Mouse (Mus musculus): ENCODE data around the gene Xirp1. TPM values are rescaled to one million over a fixed set of nuclear protein-coding genes. Genes with fewer than 3 reads are reported as not detected.

The Xirp1 gene
- 2.6 and 3.6 TPM in 2 replicates for polyA plus RNA-seq (2015; fragmentation: Nextera tagmentation; extraction: Ambion mirVana)

- Histone ChIP-seq H3K4me2 (replicated peaks) (no peak within 1 kb of the TSS), H3K36me3 (no peaks in the 10 kb centered on the region), H3K4me1 (peaks cover 15% of the 10 kb centered on the region), H3K9ac (no peak within 1 kb of the TSS), H3K4me3 (replicated peaks) (no peak within 1 kb of the TSS; the same call in 1 of the 2 replicates), H3K27me3 (no peaks in the 10 kb centered on the region), H3K9me3 (replicated peaks) (no peaks in the 10 kb centered on the region), H3K27ac (replicated peaks) (no peak within 1 kb of the TSS)
- ATAC-seq (ENCODE audit: insufficient number of reproducible peaks, low FRiP score, low TSS enrichment, low read depth): no peak
- 83% methylated on average over 18 of the region's 18 CpGs for WGBS
Measured at GRCm38 (mm10) chr9:120023086-120023811, at the start of gene Xirp1. Xirp1 (minus strand) TSS chr9:120023598.

GRCm38 (mm10) chr9:120073169-120073568 is 49.8 kb upstream of the Xirp1 start:
- Histone ChIP-seq H3K27me3 (no peaks in the 10 kb centered on the region), H3K4me1 (no peaks in the 10 kb centered on the region), H3K36me3 (no peaks in the 10 kb centered on the region), H3K9ac (no peak overlapping the region), H3K9me3 (replicated peaks) (no peaks in the 10 kb centered on the region), H3K4me2 (replicated peaks) (no peak overlapping the region), H3K27ac (replicated peaks) (no peak overlapping the region), H3K4me3 (replicated peaks) (no peak overlapping the region)
- no peak for ATAC-seq (ENCODE audit: insufficient number of reproducible peaks, low FRiP score, low TSS enrichment, low read depth)
- 25% methylated on average over 3 of the region's 3 CpGs for WGBS

- 62% methylated on average over 2 of the region's 2 CpGs for WGBS
- ATAC-seq (ENCODE audit: insufficient number of reproducible peaks, low FRiP score, low TSS enrichment, low read depth): no peak
- H3K9ac ChIP-seq: no peak overlapping the region
Measured at GRCm38 (mm10) chr9:120071251-120071650, 47.9 kb upstream of the Xirp1 start.

GRCm38 (mm10) chr9:120069779-120070178 is 46.4 kb upstream of the Xirp1 start, which contains the start of gene Cx3cr1:
Cx3cr1 (minus strand) TSS chr9:120069879.
- Histone ChIP-seq H3K27me3 (no peaks in the 10 kb centered on the region), H3K4me3 (replicated peaks) (no peak within 1 kb of the TSS), H3K4me2 (replicated peaks) (no peak within 1 kb of the TSS), H3K36me3 (no peaks in the 10 kb centered on the region), H3K9ac (no peak within 1 kb of the TSS), H3K27ac (replicated peaks) (no peak within 1 kb of the TSS), H3K4me1 (no peaks in the 10 kb centered on the region), H3K9me3 (replicated peaks) (no peaks in the 10 kb centered on the region)
- 76% methylated on average over 11 of the region's 11 CpGs for WGBS
- no peak for ATAC-seq (ENCODE audit: insufficient number of reproducible peaks, low FRiP score, low TSS enrichment, low read depth)

More at GRCm38 (mm10) chr9:120071251-120071650, 47.9 kb upstream of the Xirp1 start:
- H3K27ac ChIP-seq (replicated peaks): no peak overlapping the region
- H3K9me3 ChIP-seq (replicated peaks): no peaks in the 10 kb centered on the region
- no peak overlapping the region for H3K4me2 ChIP-seq (replicated peaks)
- no peak overlapping the region for H3K4me3 ChIP-seq (replicated peaks)
- no peaks in the 10 kb centered on the region for H3K4me1 ChIP-seq
- no peaks in the 10 kb centered on the region for H3K27me3 ChIP-seq
- H3K36me3 ChIP-seq: no peaks in the 10 kb centered on the region

GRCm38 (mm10) chr9:120068047-120068446 is 44.6 kb upstream of the Xirp1 start:
- H3K27me3 ChIP-seq: no peaks in the 10 kb centered on the region
- WGBS: 48% methylated on average over 10 of the region's 10 CpGs
- H3K4me2 ChIP-seq (replicated peaks): no peak overlapping the region
- H3K9ac ChIP-seq: no peak overlapping the region
- no peaks in the 10 kb centered on the region for H3K9me3 ChIP-seq (replicated peaks)
- H3K4me1 ChIP-seq: no peaks in the 10 kb centered on the region
- H3K36me3 ChIP-seq: no peaks in the 10 kb centered on the region
- ATAC-seq (ENCODE audit: insufficient number of reproducible peaks, low FRiP score, low TSS enrichment, low read depth): no peak
- no peak overlapping the region for H3K27ac ChIP-seq (replicated peaks)
- no peak overlapping the region for H3K4me3 ChIP-seq (replicated peaks)

GRCm38 (mm10) chr9:120067609-120068008 is 44.2 kb upstream of the Xirp1 start:
- Histone ChIP-seq H3K27ac (replicated peaks) (no peak overlapping the region), H3K27me3 (no peaks in the 10 kb centered on the region), H3K4me1 (no peaks in the 10 kb centered on the region), H3K4me3 (replicated peaks) (no peak overlapping the region), H3K9ac (no peak overlapping the region), H3K36me3 (no peaks in the 10 kb centered on the region), H3K4me2 (replicated peaks) (no peak overlapping the region), H3K9me3 (replicated peaks) (no peaks in the 10 kb centered on the region)
- WGBS: 78% methylated on average over 2 of the region's 2 CpGs
- ATAC-seq (ENCODE audit: insufficient number of reproducible peaks, low FRiP score, low TSS enrichment, low read depth): no peak

- no peak for ATAC-seq (ENCODE audit: insufficient number of reproducible peaks, low FRiP score, low TSS enrichment, low read depth)
- Histone ChIP-seq H3K27me3 (no peaks in the 10 kb centered on the region), H3K9me3 (replicated peaks) (no peaks in the 10 kb centered on the region), H3K4me1 (no peaks in the 10 kb centered on the region), H3K4me2 (replicated peaks) (no peak overlapping the region), H3K27ac (replicated peaks) (no peak overlapping the region), H3K9ac (no peak overlapping the region), H3K36me3 (no peaks in the 10 kb centered on the region), H3K4me3 (replicated peaks) (no peak overlapping the region)
- 56% methylated on average over 4 of the region's 4 CpGs for WGBS
Measured at GRCm38 (mm10) chr9:120064317-120064716, 40.9 kb upstream of the Xirp1 start.

- Histone ChIP-seq H3K4me2 (replicated peaks) (no peak overlapping the region), H3K9ac (no peak overlapping the region), H3K4me3 (replicated peaks) (no peak overlapping the region), H3K4me1 (0 out of 2 replicates have a peak, but pooled peaks cover 3% of the 10 kb centered on the region), H3K27ac (replicated peaks) (no peak overlapping the region), H3K9me3 (replicated peaks) (no peaks in the 10 kb centered on the region), H3K36me3 (no peaks in the 10 kb centered on the region), H3K27me3 (no peaks in the 10 kb centered on the region)
- no peak for ATAC-seq (ENCODE audit: insufficient number of reproducible peaks, low FRiP score, low TSS enrichment, low read depth)
- 65% methylated on average over 3 of the region's 3 CpGs for WGBS
Measured at GRCm38 (mm10) chr9:120058730-120059129, 35.3 kb upstream of the Xirp1 start.

- Histone ChIP-seq H3K27ac (replicated peaks) (no peak overlapping the region), H3K9me3 (replicated peaks) (no peaks in the 10 kb centered on the region), H3K27me3 (no peaks in the 10 kb centered on the region), H3K4me2 (replicated peaks) (no peak overlapping the region), H3K4me3 (replicated peaks) (no peak overlapping the region), H3K9ac (no peak overlapping the region), H3K36me3 (no peaks in the 10 kb centered on the region), H3K4me1 (0 out of 2 replicates have a peak, but pooled peaks cover 3% of the 10 kb centered on the region)
- WGBS: 48% methylated on average over 9 of the region's 9 CpGs
- no peak for ATAC-seq (ENCODE audit: insufficient number of reproducible peaks, low FRiP score, low TSS enrichment, low read depth)
Measured at GRCm38 (mm10) chr9:120056201-120056600, 32.8 kb upstream of the Xirp1 start.

- H3K4me3 ChIP-seq (replicated peaks): no peak overlapping the region
- H3K4me2 ChIP-seq (replicated peaks): no peak overlapping the region
- ATAC-seq (ENCODE audit: insufficient number of reproducible peaks, low FRiP score, low TSS enrichment, low read depth): no peak
- H3K36me3 ChIP-seq: no peaks in the 10 kb centered on the region
- no peak overlapping the region for H3K27ac ChIP-seq (replicated peaks)
- H3K9me3 ChIP-seq (replicated peaks): no peaks in the 10 kb centered on the region
- WGBS: 42% methylated on average over 8 of the region's 8 CpGs
- H3K4me1 ChIP-seq: 0 out of 2 replicates have a peak, but pooled peaks cover 3% of the 10 kb centered on the region
- H3K9ac ChIP-seq: no peak overlapping the region
- H3K27me3 ChIP-seq: no peaks in the 10 kb centered on the region
Measured at GRCm38 (mm10) chr9:120054545-120055277, 31.3 kb upstream of the Xirp1 start.

GRCm38 (mm10) chr9:120049407-120049806 is 26.0 kb upstream of the Xirp1 start:
- H3K4me2 ChIP-seq (replicated peaks): no peak overlapping the region
- ATAC-seq (ENCODE audit: insufficient number of reproducible peaks, low FRiP score, low TSS enrichment, low read depth): no peak
- WGBS: 60% methylated on average over 3 of the region's 3 CpGs

More at GRCm38 (mm10) chr9:120049407-120049806, 26.0 kb upstream of the Xirp1 start:
- Histone ChIP-seq H3K4me1 (no peaks in the 10 kb centered on the region), H3K27me3 (no peaks in the 10 kb centered on the region), H3K9me3 (replicated peaks) (no peaks in the 10 kb centered on the region), H3K36me3 (no peaks in the 10 kb centered on the region), H3K9ac (no peak overlapping the region), H3K4me3 (replicated peaks) (no peak overlapping the region), H3K27ac (replicated peaks) (no peak overlapping the region)

All from embryonic facial prominence, embryonic 15.5 days (tissue).